Mouse (Mus musculus) thymus, adult 2 months (tissue): ENCODE results near the gene Mettl6.

Experiments
- CTCF ChIP-seq: fragments of 200-500 bp; IDR thresholded peaks from 2 replicates; pipeline ENCODE4 v1.5.1; 2012; ENCODE audit warnings: mild to moderate bottlenecking, control low read depth, low read length, moderate library complexity, borderline replicate concordance; ENCODE audit not compliant: control insufficient read depth, poor library complexity, insufficient read depth; ENCODE audit errors: extremely low read depth
- POLR2A ChIP-seq: fragments of 200-500 bp; IDR thresholded peaks from 2 replicates; pipeline ENCODE4 v1.6.1; 2012; ENCODE audit warnings: mild to moderate bottlenecking, low read length, control low read depth, moderate library complexity; ENCODE audit not compliant: control insufficient read depth, poor library complexity, insufficient read depth; ENCODE audit errors: extremely low read depth

- TF ChIP-seq CTCF = no peak
- no peak for TF ChIP-seq POLR2A
These were observed 39.8 kb downstream of the Mettl6 start for GRCm38 (mm10) chr14:31454849-31455566.
